Mouse (Mus musculus) ovary, adult 18-20 months (tissue): ENCODE measurements around the gene Fam193a.

ENCODE experiments used
- DNase-seq: peaks from one replicate; pipeline ENCODE4 v3.0.0; 2022; ENCODE audit warnings: low spot score, mixed read lengths

Fam193a gene

DNA sequence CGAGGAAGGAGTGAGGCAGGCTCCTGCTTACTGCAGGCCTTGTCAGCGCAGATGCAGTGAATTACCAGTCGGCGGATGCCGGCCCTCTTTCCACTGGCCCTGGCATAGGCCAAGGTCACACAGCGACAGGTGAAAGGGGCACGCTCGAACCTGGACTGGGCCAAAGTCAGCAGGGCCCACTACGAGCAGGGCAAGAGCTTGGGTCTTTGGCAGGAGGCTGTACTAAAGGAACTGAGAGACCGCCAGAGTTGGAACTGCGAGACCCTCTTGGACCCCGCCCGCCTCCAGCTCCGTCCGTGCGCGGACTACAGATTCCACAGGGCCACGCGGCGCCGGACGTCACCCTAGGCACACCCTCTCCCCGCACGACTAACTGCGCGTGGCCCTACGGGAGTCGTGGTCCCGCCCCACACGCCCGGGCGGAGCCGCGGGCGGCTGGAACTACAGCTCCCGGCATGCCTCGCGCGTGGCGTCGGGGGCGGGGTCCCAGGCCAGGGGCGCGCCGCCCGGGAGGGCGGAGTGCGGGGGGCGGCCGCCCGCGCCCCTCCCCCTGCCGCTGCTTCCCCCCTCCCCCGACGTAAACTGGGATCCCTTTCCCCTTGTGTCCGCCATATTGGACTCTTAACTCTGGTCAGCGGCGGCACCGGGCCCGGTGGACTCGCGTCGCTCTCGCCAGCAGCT, at the start of gene Fam193a:
TSS of gene Fam193a (plus strand) at position 593 of the 681 bp plus-strand sequence.
- peak; percentile 96 for DNase-seq

DNA sequence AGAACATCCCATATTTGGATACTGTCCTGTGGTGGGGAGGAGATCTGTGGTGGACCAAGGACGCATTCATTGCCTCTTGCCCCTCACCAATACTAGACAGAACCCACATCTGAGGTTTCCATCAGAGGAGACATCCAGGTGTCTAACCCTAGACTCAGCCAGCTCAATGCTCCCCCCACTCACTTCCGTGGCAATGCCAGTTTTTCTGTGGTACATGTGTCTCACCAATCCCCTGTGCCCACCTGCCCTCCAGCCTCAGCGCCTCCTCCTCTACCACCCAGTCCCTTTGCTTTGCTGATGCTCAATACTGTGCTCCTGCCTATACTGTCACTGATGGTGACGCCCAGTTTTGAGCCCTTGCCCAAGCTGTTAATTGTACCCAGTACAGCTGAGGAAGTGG, 48.5 kb upstream of the Fam193a start:
- DNase-seq: no peak

DNA sequence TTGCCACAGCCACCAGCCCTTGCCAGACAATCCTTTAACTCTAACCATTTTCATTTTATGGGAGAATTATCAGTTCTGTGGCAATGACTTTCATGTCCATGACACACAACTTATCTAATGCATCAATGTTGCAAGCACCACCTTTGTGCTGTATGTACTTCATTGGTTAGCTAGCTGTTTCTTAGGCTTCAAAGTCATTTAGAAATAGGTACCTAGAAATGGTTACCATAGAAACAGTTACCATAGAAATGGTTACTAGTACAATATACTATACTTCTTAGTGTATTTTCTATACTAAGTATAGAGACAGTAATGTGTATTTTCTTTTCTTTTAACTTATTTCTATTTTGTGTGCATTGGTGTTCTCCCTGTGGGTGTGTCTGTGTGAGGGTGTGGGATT, 44.4 kb upstream of the Fam193a start:
- no peak for DNase-seq

DNA sequence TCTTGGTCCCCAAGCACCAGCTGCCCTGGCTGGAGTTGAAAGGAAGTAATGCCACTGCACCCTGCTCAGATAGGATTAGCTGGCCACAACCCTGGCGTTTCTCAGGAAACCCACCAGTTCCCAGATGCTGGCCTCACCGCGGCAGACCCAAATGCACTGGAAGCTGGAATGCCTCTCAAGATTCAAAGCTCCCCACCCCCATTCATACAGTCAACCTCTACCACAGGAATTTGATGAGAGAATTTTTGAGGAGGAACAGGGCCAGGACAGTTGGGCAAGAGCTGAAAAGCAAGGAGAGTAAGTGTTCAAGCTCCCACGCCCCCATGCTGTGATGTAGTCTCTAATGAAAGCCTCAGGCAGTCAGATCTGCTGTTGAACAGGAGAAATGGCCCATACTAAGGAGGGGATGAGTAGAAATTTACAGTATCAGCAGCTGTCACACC, 43.5 kb upstream of the Fam193a start:
- no peak for DNase-seq

DNA sequence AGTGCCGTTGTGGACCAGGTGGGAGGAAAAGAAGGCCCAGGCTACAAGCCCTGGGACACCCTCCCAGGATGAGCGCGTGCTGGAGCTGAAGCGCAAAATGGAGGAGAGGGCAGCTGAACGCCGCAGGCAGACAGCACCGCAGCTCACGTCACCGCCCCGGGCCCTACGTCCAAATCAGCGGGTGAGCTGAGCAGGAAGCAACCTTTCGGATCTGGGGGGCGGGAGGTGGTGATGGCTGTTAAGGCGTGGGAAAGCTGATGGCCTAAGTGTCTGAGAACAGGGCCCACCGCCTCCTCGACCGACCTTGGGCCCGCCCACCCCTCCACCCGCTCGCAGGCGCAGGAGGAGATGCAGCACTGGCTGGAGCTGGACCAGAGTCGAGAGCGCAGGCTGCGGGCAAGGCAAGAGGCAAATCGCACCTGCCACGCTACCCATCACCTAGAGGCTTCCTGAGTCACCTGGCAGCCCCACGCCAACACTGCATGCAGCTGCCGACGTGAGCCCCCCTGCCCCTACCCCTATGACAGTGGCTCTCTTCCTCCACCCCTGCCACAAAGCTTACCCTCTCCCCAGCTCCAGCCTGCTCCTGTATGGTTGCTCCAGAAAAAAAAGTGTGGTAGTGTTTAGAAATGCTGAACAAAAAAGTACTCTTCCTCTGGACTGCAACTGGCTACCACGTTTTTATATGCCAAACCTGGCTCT, 42.7 kb upstream of the Fam193a start:
- peak; percentile 18 for DNase-seq

DNA sequence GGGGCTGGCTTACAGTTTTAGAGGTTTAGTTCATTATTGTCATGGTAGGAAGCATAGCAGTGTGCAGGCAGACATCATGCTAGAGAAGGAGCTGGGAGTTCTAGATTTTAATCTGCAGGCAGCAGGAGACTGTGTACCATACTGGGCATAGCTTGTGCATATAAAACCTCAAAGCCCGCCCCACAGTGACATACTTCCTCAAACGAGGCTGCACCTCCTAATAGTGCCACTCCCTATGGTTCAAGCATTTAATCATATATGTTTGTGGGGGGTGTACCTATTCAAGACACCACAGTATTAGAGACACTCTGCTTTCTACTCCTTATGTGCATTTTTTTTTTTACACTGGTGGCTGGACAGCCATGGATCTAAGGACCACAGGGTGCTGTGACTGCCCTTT, 39.6 kb upstream of the Fam193a start:
- DNase-seq: no peak

DNA sequence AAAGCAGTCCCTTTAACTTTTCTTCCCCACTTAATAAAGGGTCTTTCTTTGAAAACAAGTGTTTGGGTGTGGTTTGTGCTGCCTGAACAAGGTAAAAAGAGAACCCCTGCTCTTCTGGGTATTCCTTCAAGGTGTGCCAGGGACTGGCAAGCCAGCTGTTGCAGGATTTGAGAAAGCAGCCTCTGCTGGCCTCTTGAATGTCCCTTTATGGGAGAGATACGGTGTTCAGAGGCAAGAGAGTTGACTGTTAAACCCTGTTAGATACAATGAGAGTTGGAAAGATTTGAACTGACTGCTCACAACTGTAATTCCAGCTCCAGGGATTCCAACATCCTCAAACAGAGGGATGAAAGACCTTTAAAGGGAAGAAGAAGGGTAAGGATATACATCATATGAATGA, 35.7 kb upstream of the Fam193a start:
- DNase-seq: no peak

DNA sequence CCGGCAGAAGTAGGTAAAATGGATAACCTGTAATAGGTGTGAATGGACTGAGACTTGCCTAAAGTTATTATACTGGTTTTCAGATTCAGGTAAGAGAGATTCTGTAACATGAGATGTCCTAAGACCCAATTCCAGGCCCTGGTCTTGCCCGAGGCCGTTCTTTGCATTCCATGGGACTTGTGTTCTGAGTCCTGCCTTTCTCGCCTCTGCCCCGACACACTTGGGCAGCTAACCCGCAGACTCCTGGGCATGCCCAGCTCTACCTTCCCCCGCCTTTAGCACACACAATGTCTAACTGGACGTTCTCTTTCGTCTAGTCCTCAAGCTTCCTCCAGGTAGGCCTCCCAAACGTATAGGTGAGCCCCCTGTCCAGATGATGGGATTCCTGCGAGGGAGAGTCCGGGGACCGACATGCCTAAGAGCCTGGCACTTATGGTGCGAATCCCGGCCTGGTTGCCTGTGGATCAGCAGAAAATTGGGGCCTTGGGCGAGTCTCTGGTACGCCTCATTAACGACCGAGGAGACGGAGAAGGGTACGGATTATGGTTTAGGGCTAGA, 34.1 kb upstream of the Fam193a start:
- no peak for DNase-seq

DNA sequence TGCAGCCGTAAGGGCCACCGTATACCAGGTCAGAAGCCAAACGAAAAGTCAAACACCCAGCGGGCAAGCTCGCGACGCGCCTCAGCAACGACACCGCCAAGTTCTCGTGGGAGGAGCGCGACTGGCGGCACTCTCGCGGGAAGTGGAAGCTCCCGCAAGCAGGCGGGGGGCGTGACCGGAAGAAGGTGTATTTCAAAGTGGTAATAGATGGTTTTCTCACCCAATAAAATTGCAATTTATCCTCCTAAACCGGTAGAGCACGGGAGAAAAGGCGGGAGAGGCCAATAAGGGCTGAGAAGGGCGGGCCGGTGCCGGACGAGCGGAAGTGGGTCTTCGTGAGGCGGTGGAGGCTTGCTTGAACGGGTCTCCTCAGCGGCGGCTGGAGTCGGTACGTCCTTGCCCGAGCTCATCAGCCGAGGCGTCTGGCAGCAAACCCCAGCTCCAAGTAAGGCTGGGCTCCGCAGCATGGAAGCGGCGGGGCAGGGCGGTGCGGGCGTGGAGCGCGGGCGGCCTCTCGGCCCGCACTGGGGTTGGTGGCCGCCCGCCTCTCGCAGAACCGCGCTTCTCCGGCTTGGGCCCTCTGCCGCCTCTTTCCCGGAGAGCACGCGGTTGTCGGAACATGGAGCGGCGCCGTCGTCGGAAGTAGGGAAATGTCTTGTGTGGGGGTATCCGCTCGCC, 33.5 kb upstream of the Fam193a start, which contains the start of gene Rnf4:
TSS of gene Rnf4 (plus strand) at position 193 of the 678 bp plus-strand sequence.
- peak; percentile 95 for DNase-seq

DNA sequence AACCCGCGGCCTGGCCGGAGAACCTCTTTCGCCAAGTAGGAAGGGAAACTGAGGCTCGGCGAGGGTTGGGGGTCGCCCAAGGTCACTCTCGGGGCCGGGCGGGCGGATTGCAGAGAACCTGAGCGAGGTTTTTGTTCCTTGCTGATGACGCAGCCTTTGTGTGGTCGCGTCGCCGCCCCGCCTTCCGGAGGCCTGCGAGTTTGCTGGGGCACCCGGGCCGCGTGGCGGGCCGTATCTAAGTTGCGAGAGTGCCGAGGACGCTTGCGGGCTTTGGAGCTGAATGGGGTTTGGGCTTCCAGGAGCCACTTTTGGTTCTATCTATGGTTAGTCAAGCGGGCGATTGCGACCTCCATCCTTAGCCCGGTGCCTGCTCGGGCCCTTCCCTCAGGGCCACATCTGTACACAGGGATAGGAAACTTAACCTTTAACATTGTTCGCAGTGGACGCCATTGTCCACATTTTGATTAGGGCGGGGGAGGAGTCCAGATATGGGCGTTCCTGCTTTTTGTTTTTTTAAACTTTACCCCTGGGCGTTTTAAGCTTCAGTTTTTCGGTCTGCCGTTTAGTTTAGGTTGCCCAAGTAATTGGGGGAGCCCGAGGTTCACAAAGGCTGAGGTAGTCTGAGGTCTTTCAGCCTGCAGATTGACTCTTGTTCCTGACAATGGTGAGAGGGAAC, 32.8 kb upstream of the Fam193a start:
- DNase-seq: peak; percentile 33

DNA sequence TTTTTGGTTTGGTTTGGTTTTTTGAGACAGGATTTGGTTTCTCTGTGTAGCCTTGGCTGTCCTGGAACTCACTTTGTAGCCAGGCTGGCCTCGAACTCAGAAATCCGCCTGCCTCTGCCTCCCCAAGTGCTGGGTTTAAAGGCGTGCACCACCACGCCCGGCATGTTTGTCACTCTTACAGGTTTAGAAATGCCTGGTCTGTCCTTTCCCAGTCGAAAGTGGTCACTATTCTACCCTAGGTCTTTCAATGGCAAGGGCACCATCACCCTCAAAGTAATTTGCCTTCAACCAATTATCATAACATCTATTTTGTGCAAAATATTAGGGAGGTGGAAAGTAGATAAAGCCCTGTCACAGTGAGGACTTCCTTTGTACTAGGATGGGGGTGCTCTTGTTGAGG, 29.5 kb upstream of the Fam193a start:
- no peak for DNase-seq

DNA sequence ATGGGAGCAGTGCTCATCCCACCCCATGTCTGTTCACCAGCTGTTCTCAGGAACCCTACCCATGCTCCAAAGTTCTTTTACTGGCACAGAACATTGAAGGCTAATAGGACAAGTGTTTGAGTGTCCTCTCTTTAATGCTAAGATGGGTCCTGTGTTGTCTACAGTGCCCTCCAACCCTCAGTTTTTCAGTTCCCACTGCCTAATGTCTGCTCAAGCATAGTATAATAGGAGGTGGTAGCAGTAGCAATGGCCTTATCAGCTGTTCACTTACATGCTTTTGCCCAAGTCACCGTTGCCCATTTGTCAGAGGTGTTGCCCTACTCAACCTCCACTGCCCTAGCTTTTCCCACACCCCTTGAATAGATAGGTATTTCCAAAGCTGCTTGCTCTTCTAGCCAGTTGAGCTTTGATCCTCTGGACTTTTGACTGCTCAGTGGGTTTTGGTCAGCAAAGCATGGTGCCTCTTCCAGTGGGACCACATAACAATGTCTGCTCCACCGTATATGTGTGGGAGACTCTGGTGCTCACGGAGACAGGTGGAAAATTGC, 17.6 kb upstream of the Fam193a start:
- DNase-seq: no peak

DNA sequence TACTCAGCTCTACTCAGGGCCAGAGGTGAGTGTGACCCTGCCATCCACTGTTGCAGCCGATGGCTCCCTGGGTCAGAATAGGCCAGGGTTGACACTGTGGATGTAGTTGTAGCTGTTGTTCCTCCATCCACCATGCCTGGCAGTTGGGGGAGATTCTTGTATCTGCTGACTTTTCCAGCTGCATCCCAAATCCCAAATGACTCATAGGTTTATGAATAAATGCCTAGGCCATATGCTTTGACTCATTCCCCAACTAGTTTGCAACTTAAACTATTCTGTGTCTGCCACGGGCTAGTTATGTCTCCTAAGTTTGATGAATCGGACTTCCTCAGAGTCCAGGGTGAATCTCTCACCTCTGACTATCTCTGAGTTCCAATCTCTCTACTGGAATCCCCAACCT, 9.5 kb upstream of the Fam193a start:
- DNase-seq: no peak

DNA sequence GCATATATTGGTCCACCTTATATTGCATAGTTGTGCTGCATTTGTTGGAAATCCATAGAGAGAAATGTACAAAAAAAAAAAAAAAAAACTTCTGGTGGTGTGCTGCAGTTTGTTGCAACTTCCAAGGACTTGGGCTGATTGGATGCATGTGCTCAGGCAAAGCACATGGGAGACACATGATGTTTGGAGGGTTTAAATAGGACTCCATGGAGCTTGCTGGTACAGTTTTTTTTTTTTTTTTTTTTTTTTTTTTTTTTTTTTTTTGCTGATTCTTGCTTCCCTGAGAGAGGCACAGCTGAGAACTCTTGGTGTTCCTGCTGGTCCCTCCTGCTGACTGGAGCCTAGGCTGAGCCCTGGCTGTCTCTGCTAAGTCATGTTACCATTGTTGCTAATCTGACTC, 6.6 kb upstream of the Fam193a start:
- DNase-seq: no peak

DNA sequence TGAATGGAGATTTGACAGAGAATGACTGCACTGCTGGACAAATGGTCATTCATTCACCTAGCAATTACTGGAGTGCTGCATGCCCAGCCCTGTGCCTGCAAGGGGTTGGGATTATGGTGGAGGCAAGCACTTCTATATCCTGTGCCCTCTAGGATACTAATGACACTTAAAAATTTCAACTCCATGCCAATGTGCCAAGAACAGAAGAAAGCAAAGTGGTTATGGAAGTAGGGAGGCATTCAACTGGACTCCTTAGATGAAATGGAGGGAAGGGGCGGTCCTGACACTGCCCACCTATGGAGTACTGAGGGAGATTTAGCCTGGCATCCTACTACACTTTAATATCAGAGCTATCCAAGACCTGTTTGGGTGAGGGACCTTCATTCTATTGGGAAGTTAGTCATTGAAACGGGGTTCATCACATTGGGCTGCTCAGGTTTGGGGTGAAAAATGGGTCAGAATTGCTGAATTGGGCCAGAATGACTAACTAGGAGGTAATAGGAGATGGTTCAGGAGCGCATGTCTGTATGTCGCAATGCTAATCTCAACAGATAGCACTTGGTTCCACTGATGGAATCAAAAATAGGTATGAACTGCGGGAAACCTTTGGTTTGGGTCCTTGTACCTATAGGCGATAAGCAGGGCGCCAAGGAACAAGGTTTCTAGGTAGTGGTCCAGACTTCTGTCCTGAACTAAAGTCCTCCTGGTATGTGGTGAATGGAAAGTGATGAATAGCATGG, 1.0 kb upstream of the Fam193a start:
- DNase-seq: no peak

DNA sequence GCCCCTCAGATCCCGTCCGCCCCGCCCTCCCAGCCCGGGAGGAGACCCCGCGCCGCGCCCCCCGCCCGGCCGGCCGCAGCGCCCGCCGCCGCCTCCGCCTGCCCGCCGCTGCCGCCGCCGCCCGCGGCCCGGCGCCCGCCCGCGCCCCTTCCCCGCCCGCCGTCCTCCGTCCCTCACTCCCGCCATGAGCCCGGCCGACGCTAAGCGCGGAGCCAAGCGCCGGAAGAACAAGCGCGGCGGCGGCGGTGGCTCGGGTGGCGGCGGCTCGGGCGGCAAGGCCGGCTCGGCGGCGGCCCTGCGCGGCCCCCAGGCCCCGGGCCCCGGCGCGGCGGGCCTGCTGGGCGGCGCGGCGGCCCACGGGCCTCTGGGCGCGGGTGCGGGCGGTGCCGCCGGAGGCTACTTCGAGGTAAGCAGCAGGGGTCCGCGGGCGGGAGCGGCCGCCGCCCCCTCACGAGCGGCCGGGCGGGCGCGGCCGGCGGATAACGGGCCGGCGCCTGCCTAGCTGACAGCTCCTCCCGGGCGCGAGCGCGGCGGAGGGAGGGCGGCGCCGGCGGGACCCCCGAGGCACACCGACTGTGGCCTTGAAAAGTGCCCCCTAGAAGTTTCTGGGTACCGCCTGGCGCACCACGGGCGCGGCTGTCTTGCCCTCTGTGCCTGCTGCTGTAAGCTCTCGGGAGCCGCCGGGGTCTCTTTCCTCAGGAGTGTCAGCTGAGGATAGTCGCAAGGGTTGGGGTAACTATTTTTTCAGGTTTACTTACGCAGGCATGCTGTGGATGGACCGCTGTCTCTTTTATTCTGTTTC, 490 bp downstream of the Fam193a start:
- no peak for DNase-seq

DNA sequence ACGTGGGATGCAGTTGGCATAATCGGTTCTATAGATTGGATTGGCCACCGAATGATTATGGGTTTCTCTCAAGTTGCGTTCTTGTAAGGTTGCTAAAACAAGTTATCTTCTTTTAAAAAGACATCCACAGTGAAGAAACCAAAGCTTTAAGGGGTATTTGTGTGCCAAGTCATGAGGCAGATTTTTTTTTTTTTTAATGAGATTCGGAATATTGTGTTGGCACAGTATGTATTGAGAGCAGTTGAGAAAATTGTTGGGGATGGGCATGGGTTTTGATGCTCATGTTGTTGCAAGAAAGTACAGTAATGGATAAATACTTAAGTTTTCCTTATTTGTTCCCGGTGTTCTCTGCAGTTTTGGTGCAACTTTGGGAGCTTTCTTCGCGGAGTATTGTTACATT, 1.1 kb downstream of the Fam193a start:
- no peak for DNase-seq

DNA sequence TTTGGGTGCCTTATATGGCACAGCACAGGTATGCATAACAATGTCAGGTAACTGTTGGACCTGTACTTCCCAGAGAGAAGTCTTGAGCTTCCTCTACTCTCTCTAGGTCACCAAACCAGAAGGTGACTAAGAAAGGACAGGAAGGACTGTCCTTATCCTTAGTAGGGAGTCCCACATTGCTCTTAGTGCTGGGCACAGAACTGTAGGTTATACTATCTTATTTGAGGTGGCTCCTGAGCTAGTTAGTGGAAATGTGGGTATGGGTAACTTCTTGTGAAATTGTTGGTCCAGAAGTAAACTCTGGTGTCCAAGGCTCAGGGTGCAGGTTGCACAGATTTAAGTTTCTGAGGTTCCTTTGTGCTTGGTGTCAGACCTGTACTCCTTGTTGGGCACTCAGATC, 2.4 kb downstream of the Fam193a start:
- DNase-seq: no peak

DNA sequence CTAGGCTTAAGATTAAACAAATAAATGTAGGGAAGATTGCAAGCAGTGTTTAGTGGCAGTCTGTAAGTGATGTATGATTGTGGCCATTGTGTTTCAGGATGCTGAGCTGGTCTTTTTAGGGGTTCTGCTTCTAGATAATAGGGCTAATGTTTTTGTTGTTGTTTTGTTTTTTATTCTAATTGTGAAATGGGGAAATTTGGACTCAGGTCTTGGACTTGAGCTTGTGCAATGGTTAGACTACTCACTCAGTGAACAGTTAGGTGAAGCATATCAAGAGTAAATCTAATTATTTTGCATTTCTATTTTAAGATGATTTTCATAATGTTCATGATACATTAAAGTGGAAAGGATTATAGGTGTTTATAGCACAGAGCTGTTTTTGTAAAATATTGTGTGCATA, 2.8 kb downstream of the Fam193a start:
- DNase-seq: no peak

DNA sequence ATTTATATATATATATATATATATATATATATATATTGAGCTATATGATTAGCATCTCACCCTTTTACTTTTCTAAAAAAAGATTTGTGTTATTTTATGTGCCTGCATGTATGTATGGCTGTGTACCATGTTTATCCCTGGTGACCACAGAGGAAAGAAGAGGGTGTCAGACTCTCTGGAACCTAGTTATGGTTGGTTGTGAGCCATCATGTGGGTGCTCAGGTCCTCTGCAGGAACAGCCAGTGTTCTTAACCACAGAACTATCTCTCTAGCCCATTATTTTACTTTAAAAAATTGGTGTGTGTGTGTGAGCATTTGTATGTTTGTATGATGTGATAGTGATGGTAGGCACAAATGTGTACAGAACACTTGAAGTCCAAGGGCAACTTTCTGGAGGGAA, 9.1 kb downstream of the Fam193a start:
- DNase-seq: no peak
